Mouse (Mus musculus): Measurements from ENCODE around the gene Olfr1107. TPM values are rescaled to one million over a fixed set of nuclear protein-coding genes. Genes with fewer than 3 reads are reported as not detected.

The Olfr1107 gene
- not detected in 2 replicates for polyA plus RNA-seq (2012; rRNA removed)

DNA sequence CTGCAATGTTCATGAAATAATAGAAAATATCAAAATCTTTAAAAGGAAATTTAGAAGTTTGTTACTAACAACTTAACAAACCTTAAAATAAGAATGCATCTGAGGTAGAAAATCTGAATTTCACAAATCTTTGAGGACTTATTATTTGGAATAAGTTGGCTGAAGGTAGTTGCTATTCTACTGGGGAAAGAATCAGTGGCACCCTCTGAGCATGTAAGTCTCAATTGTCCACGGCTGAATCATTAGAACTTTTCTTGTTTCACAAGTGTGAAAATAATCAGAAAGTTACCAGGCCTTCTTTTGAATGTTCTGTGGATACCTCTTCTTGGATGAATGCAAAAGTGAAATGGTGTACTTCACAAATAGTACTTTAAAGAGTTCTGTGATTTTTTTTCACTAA is at the start of gene Olfr1107:
Olfr1107 (minus strand) TSS at position 101 of the 400 bp plus-strand sequence.
- TF ChIP-seq CTCF (IDR thresholded peaks at IDR 0.05; ENCODE audit: extremely low read depth, insufficient read depth, low read length) (no peak), POLR2A (IDR thresholded peaks at IDR 0.05; ENCODE audit: extremely low read depth, insufficient read depth, low read length) (no peak)
- H3K4me3 ChIP-seq (ENCODE audit: insufficient read depth, low read length), result no peak within 1 kb of the TSS
- H3K27ac ChIP-seq (ENCODE audit: insufficient read depth, low read length), result no peak within 1 kb of the TSS
- no peaks in the 10 kb centered on the region for H3K4me1 ChIP-seq (ENCODE audit: control insufficient read depth, insufficient read depth, low read length)

DNA sequence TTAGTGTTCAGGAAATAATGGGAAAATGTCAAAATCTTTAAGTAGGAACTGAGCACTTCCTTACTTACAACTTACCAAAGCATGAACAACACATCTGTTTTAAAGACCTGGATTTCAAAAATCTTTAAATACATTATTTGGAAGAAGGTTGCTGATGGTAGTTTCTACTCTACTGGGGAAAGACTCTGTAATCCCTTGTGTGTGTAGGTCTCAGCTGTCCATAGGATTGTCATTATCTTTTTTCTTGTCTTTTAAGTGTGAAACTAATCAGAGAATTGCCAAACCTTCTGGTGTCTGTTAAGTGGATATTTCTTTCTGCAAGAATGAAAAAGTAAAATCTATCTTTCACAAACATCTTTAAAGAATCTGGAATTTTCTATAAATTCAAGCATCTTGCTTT is 38.9 kb upstream of the Olfr1107 start, which contains the start of gene Olfr259:
Olfr259 (minus strand) TSS at position 101 of the 400 bp plus-strand sequence.
- TF ChIP-seq POLR2A (IDR thresholded peaks at IDR 0.05; ENCODE audit: extremely low read depth, insufficient read depth, low read length), result no peak
- TF ChIP-seq CTCF (IDR thresholded peaks at IDR 0.05; ENCODE audit: extremely low read depth, insufficient read depth, low read length), result no peak
- Histone ChIP-seq H3K4me1 (ENCODE audit: control insufficient read depth, insufficient read depth, low read length) (no peaks in the 10 kb centered on the region), H3K27ac (ENCODE audit: insufficient read depth, low read length) (no peak within 1 kb of the TSS), H3K4me3 (ENCODE audit: insufficient read depth, low read length) (no peak within 1 kb of the TSS)

DNA sequence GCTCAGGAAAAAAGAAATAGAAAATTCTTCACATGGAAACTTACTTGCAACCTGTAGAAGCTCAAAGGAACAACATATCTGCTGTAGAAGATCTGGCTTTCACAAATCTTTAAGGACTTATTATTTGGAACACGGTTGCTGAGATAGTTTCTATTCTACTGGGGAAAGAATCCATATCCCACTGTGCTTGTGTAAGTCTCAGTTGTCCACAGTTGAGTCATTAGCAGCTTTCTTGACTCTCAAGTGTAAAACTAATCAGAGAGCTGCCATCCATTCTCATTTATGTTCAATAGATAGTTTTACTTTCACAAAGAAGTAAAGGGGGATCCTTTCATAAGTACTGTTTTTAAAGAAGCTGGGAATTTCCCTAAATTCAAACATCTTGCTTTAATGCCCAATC is 20.3 kb upstream of the Olfr1107 start, which contains the start of gene Olfr1109:
Olfr1109 (minus strand) TSS at position 101 of the 400 bp plus-strand sequence.
- Histone ChIP-seq H3K27ac (ENCODE audit: insufficient read depth, low read length) (no peak within 1 kb of the TSS), H3K4me1 (ENCODE audit: control insufficient read depth, insufficient read depth, low read length) (no peaks in the 10 kb centered on the region), H3K4me3 (ENCODE audit: insufficient read depth, low read length) (no peak within 1 kb of the TSS)
- no peak for TF ChIP-seq CTCF (IDR thresholded peaks at IDR 0.05; ENCODE audit: extremely low read depth, insufficient read depth, low read length)
- no peak for TF ChIP-seq POLR2A (IDR thresholded peaks at IDR 0.05; ENCODE audit: extremely low read depth, insufficient read depth, low read length)

DNA sequence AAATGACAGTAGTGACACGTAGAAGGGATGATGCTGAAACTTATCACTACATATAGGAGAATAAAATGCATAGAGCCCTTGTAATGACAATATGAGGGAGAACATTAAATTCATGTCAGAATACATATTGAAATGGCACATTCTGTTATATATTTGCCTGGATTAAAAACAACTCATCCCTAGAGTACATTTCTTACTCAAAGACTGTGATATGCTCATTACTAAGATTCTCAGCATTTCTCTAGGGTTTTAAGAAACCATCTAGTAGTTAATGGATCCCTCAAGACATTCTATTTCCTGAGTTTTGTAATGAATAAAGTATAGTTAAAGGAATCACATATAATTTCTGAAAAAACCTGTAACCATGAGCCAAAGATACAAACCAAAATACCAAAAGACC is 23.4 kb downstream of the Olfr1107 start, which contains the start of gene Olfr1106:
Olfr1106 (minus strand) TSS at position 101 of the 400 bp plus-strand sequence.
- no peak within 1 kb of the TSS for H3K27ac ChIP-seq (ENCODE audit: insufficient read depth, low read length)
- H3K4me1 ChIP-seq (ENCODE audit: control insufficient read depth, insufficient read depth, low read length), result no peaks in the 10 kb centered on the region
- TF ChIP-seq CTCF (IDR thresholded peaks at IDR 0.05; ENCODE audit: extremely low read depth, insufficient read depth, low read length) (no peak), POLR2A (IDR thresholded peaks at IDR 0.05; ENCODE audit: extremely low read depth, insufficient read depth, low read length) (no peak)
- no peak within 1 kb of the TSS for H3K4me3 ChIP-seq (ENCODE audit: insufficient read depth, low read length)

DNA sequence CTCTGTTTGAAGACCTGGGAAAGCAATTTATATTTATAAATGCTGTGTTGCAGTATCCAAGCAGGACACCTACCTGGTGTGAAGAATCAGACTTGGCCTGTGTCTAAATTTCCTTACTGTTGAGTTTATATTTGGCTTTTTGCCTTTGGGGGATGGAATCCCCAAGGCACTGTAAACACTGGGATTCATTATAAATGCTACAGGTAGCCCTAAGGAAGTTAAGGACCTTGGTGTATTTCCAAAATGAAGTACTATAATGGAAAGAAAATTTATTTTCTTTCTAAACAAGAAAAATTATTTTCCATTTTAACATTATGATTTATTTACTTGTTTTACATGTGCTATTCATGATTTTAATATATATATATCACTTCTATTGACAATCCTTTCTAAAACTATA is 39.2 kb downstream of the Olfr1107 start, which contains the start of gene Olfr1105:
Olfr1105 (minus strand) TSS at position 101 of the 400 bp plus-strand sequence.
- no peaks in the 10 kb centered on the region for H3K4me1 ChIP-seq (ENCODE audit: control insufficient read depth, insufficient read depth, low read length)
- no peak for TF ChIP-seq POLR2A (IDR thresholded peaks at IDR 0.05; ENCODE audit: extremely low read depth, insufficient read depth, low read length)
- no peak within 1 kb of the TSS for H3K27ac ChIP-seq (ENCODE audit: insufficient read depth, low read length)
- no peak within 1 kb of the TSS for H3K4me3 ChIP-seq (ENCODE audit: insufficient read depth, low read length)

DNA sequence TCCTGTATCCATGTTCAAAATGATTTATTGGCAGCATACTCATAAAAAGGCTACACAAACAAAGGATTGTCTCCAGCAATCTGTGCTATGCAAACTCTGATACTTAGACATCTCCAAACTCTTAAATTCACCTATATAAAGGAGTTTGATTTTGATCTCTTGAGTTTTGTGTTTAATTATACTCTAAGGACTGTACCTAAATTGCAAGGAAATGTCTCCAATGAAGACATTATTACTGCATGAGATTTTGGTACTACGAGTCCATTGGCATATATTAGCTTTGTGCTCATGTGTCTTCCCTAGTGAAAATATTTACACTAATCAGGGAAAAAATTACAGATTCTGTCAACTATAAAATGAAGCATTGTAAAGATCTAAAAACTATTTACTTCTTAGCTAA is 48.6 kb downstream of the Olfr1107 start, which contains the start of gene Olfr1104:
Olfr1104 (minus strand) TSS at position 101 of the 400 bp plus-strand sequence.
- no peak for TF ChIP-seq POLR2A (IDR thresholded peaks at IDR 0.05; ENCODE audit: extremely low read depth, insufficient read depth, low read length)
- no peak for TF ChIP-seq CTCF (IDR thresholded peaks at IDR 0.05; ENCODE audit: extremely low read depth, insufficient read depth, low read length)
- no peak within 1 kb of the TSS for H3K27ac ChIP-seq (ENCODE audit: insufficient read depth, low read length)
- H3K4me1 ChIP-seq (ENCODE audit: control insufficient read depth, insufficient read depth, low read length), result no peaks in the 10 kb centered on the region
- H3K4me3 ChIP-seq (ENCODE audit: insufficient read depth, low read length), result no peak within 1 kb of the TSS

Other genes starting within 250 kb of the Olfr1107 start
- gene Olfr1095, start 224.1 kb downstream of the Olfr1107 start, polyA plus RNA-seq (2012; rRNA removed), result not detected in 2 replicates
- gene Gm13723, start 201.0 kb downstream of the Olfr1107 start, polyA plus RNA-seq (2012; rRNA removed), result not detected in 2 replicates
- not detected in 2 replicates for gene Olfr1097, start 183.6 kb downstream of the Olfr1107 start, polyA plus RNA-seq (2012; rRNA removed)
- gene Olfr1098, start 151.3 kb downstream of the Olfr1107 start, polyA plus RNA-seq (2012; rRNA removed), result not detected in 2 replicates
- gene Olfr1099, start 115.1 kb downstream of the Olfr1107 start, polyA plus RNA-seq (2012; rRNA removed), result not detected in 2 replicates
- not detected in 2 replicates for gene Olfr1100, start 95.9 kb downstream of the Olfr1107 start, polyA plus RNA-seq (2012; rRNA removed)
- gene Olfr1101, start 84.6 kb downstream of the Olfr1107 start, polyA plus RNA-seq (2012; rRNA removed), result not detected in 2 replicates
- not detected in 2 replicates for gene Olfr1102, start 77.4 kb downstream of the Olfr1107 start, polyA plus RNA-seq (2012; rRNA removed)
- not detected in 2 replicates for gene Olfr1104, start 48.7 kb downstream of the Olfr1107 start, polyA plus RNA-seq (2012; rRNA removed)
- gene Olfr1105, start 39.3 kb downstream of the Olfr1107 start, polyA plus RNA-seq (2012; rRNA removed), result not detected in 2 replicates
- not detected in 2 replicates for gene Olfr1106, start 23.5 kb downstream of the Olfr1107 start, polyA plus RNA-seq (2012; rRNA removed)
- not detected in 2 replicates for gene Olfr1109, start 20.2 kb upstream of the Olfr1107 start, polyA plus RNA-seq (2012; rRNA removed)
- gene Olfr259, start 38.8 kb upstream of the Olfr1107 start, polyA plus RNA-seq (2012; rRNA removed), result not detected in 2 replicates
- not detected in 2 replicates for gene Olfr1110, start 64.5 kb upstream of the Olfr1107 start, polyA plus RNA-seq (2012; rRNA removed)
- not detected in 2 replicates for gene Olfr1111, start 76.8 kb upstream of the Olfr1107 start, polyA plus RNA-seq (2012; rRNA removed)
- not detected in 2 replicates for gene Olfr1112, start 112.0 kb upstream of the Olfr1107 start, polyA plus RNA-seq (2012; rRNA removed)
- not detected in 2 replicates for gene Olfr1113, start 133.2 kb upstream of the Olfr1107 start, polyA plus RNA-seq (2012; rRNA removed)
- gene Olfr1115, start 172.2 kb upstream of the Olfr1107 start, polyA plus RNA-seq (2012; rRNA removed), result not detected in 2 replicates
- not detected in 2 replicates for gene Olfr1116, start 191.7 kb upstream of the Olfr1107 start, polyA plus RNA-seq (2012; rRNA removed)
- gene Olfr1118, start 231.8 kb upstream of the Olfr1107 start, polyA plus RNA-seq (2012; rRNA removed), result not detected in 2 replicates